Mouse (Mus musculus) left cerebral cortex, postnatal 25 days (tissue): ENCODE data around the gene Lipc. TPM values are rescaled to one million over a fixed set of nuclear protein-coding genes. Genes with fewer than 3 reads are reported as not detected.

Experiments used
- DNase-seq, 2 experiments: peaks; one replicate each; pipeline ENCODE4 v3.0.0; 2022; ENCODE audit warnings: low spot score in 2 of 2, mixed read lengths in 1 of 2
- intact Hi-C: fragments of 180-260 bp; cut with DNase I; formaldehyde crosslinking; loops from one replicate; pipeline ENCODE4 v1.15.1; 2025
- total RNA-seq, 2 experiments: library from RNA; stranded (reverse); gene quantifications; 2 replicates each; pipeline ENCODE4 v1.2.3; 2021

The Lipc gene
- total RNA-seq, 2 experiments from 2014 or later = 0.37 TPM; not detected in 1

- intact Hi-C loops = no loop called here
- DNase-seq = no peak
Observed at GRCm38 (mm10) chr9:70959866-70960265, 7.8 kb upstream of the Lipc start.

GRCm38 (mm10) chr9:70959447-70959846, 7.4 kb upstream of the Lipc start:
- intact Hi-C loops = no loop called here
- no peak for DNase-seq

GRCm38 (mm10) chr9:70958381-70958780, 6.4 kb upstream of the Lipc start:
- intact Hi-C loops = no loop called here
- DNase-seq = no peak

GRCm38 (mm10) chr9:70957717-70958116, 5.7 kb upstream of the Lipc start:
- intact Hi-C loops = no loop called here
- DNase-seq = no peak

GRCm38 (mm10) chr9:70954226-70954625, 2.2 kb upstream of the Lipc start:
- peak; percentile 15 to 59 for DNase-seq
- intact Hi-C loops = no loop called here

- no peak for DNase-seq
- intact Hi-C loops = no loop called here
Observed at GRCm38 (mm10) chr9:70949336-70949735, 2.7 kb downstream of the Lipc start.

GRCm38 (mm10) chr9:70947312-70947711, 4.7 kb downstream of the Lipc start:
- no peak for DNase-seq

GRCm38 (mm10) chr9:70942686-70943333, 9.2 kb downstream of the Lipc start:
- DNase-seq = no peak
- intact Hi-C loops = no loop called here

More at GRCm38 (mm10) chr9:70947312-70947711, 4.7 kb downstream of the Lipc start:
- intact Hi-C loops = no loop called here

GRCm38 (mm10) chr9:70939752-70940501, 12.1 kb downstream of the Lipc start:
- DNase-seq = no peak
- intact Hi-C loops = loop anchor here (10.0 kb wide), 1 partner anchor 265 kb away; the partner anchor contains the start of gene Adam10

- no peak for DNase-seq
- intact Hi-C loops = loop anchor here (10.0 kb wide), 1 partner anchor 264 kb away; the partner anchor contains the start of gene Adam10
Observed at GRCm38 (mm10) chr9:70938850-70939249, 13.2 kb downstream of the Lipc start.

GRCm38 (mm10) chr9:70938134-70938533, 13.9 kb downstream of the Lipc start:
- intact Hi-C loops = loop anchor here (10.0 kb wide), 1 partner anchor 263 kb away; the partner anchor contains the start of gene Adam10
- peak in 1 of 2 experiments; percentile 52 for DNase-seq

GRCm38 (mm10) chr9:70934587-70935295, 17.3 kb downstream of the Lipc start:
- intact Hi-C loops = loop anchor here (10.0 kb wide), 1 partner anchor 260 kb away; the partner anchor contains the start of gene Adam10

GRCm38 (mm10) chr9:70930641-70931020, 21.4 kb downstream of the Lipc start:
- intact Hi-C loops = loop anchor here (10.0 kb wide), 1 partner anchor 256 kb away; the partner anchor contains the start of gene Adam10
- peak in 1 of 2 experiments; percentile 40 for DNase-seq

More at GRCm38 (mm10) chr9:70934587-70935295, 17.3 kb downstream of the Lipc start:
- no peak for DNase-seq

- DNase-seq = peak in 1 of 2 experiments; percentile 53
- intact Hi-C loops = loop anchor here (5.0 to 10.0 kb wide), 2 partner anchors 138 to 255 kb away; partner anchors contain the start of gene Adam10
Observed at GRCm38 (mm10) chr9:70929840-70930640, 22.0 kb downstream of the Lipc start.

GRCm38 (mm10) chr9:70928472-70928871, 23.6 kb downstream of the Lipc start:
- DNase-seq = no peak
- intact Hi-C loops = loop anchor here (5.0 kb wide), 1 partner anchor 136 kb away; no protein-coding TSS in a partner anchor

- intact Hi-C loops = loop anchor here (5.0 kb wide), 1 partner anchor 135 kb away; no protein-coding TSS in a partner anchor
- no peak for DNase-seq
Observed at GRCm38 (mm10) chr9:70927701-70928100, 24.3 kb downstream of the Lipc start.

GRCm38 (mm10) chr9:70926820-70927588, 25.0 kb downstream of the Lipc start:
- no peak for DNase-seq
- intact Hi-C loops = loop anchor here (5.0 kb wide), 1 partner anchor 135 kb away; no protein-coding TSS in a partner anchor

- intact Hi-C loops = loop anchor here (5.0 kb wide), 1 partner anchor 133 kb away; no protein-coding TSS in a partner anchor
- no peak for DNase-seq
Observed at GRCm38 (mm10) chr9:70925225-70925624, 26.8 kb downstream of the Lipc start.
